26 mouse cellular contexts compared by ENCODE assay signal in the genomic region with DNA sequence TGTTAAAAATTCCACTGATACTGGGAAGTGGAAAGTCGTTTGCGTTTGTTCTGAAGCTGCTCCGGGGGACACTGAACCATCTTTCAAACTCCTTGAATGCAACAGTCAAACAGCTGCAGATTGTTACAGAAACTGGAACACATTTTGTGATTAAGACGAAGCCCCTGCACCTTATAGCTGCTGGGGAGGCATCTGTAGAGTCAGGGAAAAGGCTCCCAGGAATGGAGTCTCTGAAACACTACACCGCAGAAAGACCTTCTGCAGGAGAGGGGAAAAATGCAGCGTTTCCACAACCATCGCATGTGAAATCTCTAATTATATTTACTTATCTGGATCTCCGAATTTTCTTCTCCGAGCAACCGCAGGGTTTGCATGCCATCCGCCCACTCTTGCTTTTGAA. TPM values are rescaled to one million over a fixed set of nuclear protein-coding genes. Genes with fewer than 3 reads are reported as not detected.
A peak's percentile ranks its signal among the peaks of the same experiment; 100 is the strongest.
DNase-seq lines count a peak whose midpoint lies in the region; ATAC-seq and TF ChIP-seq lines count a peak whose summit lies in the region.
"Had no signal": no experiment of that assay in that cellular context is flagged by ENCODE, and none has a peak within 500 bp of the region (broad histone marks: within the 10 kb centered on the region; RNA-seq: fewer than 3 reads in every experiment).

No protein-coding gene starts in this region.

- TF ChIP-seq CTCF in stomach, postnatal 0 days (IDR thresholded peaks at IDR 0.05; ENCODE audit: low read depth) = no peak
- no peak for TF ChIP-seq CTCF in embryonic fibroblast, embryonic 13.5 days (IDR thresholded peaks at IDR 0.05; ENCODE audit: borderline replicate concordance, insufficient read depth, low read length)

- H3K4me1 ChIP-seq in kidney, embryonic 15.5 days = peaks cover 10% of the 10 kb centered on the region; the same call in 1 of the 2 replicates
- peaks cover 3% of the 10 kb centered on the region for H3K4me1 ChIP-seq in stomach, embryonic 14.5 days (ENCODE audit: control insufficient read depth, insufficient read depth, low read length)
- no peaks in the 10 kb centered on the region for H3K4me1 ChIP-seq in stomach, postnatal 0 days (replicated peaks; ENCODE audit: control insufficient read depth, insufficient read depth)
- H3K4me1 ChIP-seq in embryonic fibroblast, embryonic 13.5 days (ENCODE audit: control insufficient read depth, insufficient read depth, low read length) = peaks cover 8% of the 10 kb centered on the region; the same call in 1 of the 2 replicates
- H3K4me1 ChIP-seq in midbrain, embryonic 13.5 days (replicated peaks) = 0 out of 2 replicates have a peak, but pooled peaks cover 4% of the 10 kb centered on the region
- H3K4me1 ChIP-seq: heart, embryonic 10.5 days; midbrain, embryonic 12.5 days had no signal

- 26% methylated on average over 11 of the region's 11 CpGs for WGBS in kidney, embryonic 15.5 days
- WGBS in stomach, embryonic 14.5 days = 17% methylated on average over 11 of the region's 11 CpGs
- 22% methylated on average over 11 of the region's 11 CpGs for WGBS in stomach, postnatal 0 days
- 48% methylated on average over 11 of the region's 11 CpGs for WGBS in midbrain, embryonic 13.5 days

- no peaks in the 10 kb centered on the region for H3K36me3 ChIP-seq in kidney, embryonic 15.5 days
- no peaks in the 10 kb centered on the region for H3K36me3 ChIP-seq in stomach, embryonic 14.5 days (ENCODE audit: control insufficient read depth, insufficient read depth, low read length)
- H3K36me3 ChIP-seq in stomach, postnatal 0 days (ENCODE audit: control insufficient read depth, insufficient read depth, low read length) = no peaks in the 10 kb centered on the region
- no peaks in the 10 kb centered on the region for H3K36me3 ChIP-seq in midbrain, embryonic 13.5 days
- H3K36me3 ChIP-seq: heart, embryonic 10.5 days; heart, embryonic 15.5 days; intestine, embryonic 15.5 days; midbrain, embryonic 12.5 days; neural tube, embryonic 13.5 days had no signal

- no peak for TF ChIP-seq POLR2A in embryonic fibroblast, embryonic 13.5 days (IDR thresholded peaks at IDR 0.05; ENCODE audit: low read depth, low read length)

- H3K9me3 ChIP-seq in kidney, embryonic 15.5 days (replicated peaks) = no peaks in the 10 kb centered on the region
- H3K9me3 ChIP-seq in stomach, embryonic 14.5 days (ENCODE audit: control insufficient read depth, low read depth, low read length) = no peaks in the 10 kb centered on the region
- H3K9me3 ChIP-seq in stomach, postnatal 0 days (ENCODE audit: control insufficient read depth, low read length) = no peaks in the 10 kb centered on the region
- H3K9me3 ChIP-seq in midbrain, embryonic 13.5 days = no peaks in the 10 kb centered on the region
- H3K9me3 ChIP-seq: heart, embryonic 10.5 days; heart, embryonic 15.5 days; intestine, embryonic 15.5 days; megakaryocyte, embryonic 14.5 days; midbrain, embryonic 12.5 days; neural tube, embryonic 13.5 days had no signal

- H3K4me2 ChIP-seq in kidney, embryonic 15.5 days = peak overlapping the region; percentile 27
- 0 out of 2 replicates have a peak overlapping the region, but pooled peaks have one; percentile 10 for H3K4me2 ChIP-seq in stomach, embryonic 14.5 days (replicated peaks; ENCODE audit: low read depth, low read length)
- H3K4me2 ChIP-seq in stomach, postnatal 0 days (replicated peaks; ENCODE audit: low read depth) = no peak overlapping the region
- H3K4me2 ChIP-seq in midbrain, embryonic 13.5 days (replicated peaks) = no peak overlapping the region
- H3K4me2 ChIP-seq: heart, embryonic 15.5 days; intestine, embryonic 15.5 days; liver, embryonic 11.5 days; midbrain, embryonic 12.5 days; neural tube, embryonic 13.5 days had no signal

- no peak overlapping the region for H3K9ac ChIP-seq in kidney, embryonic 15.5 days
- H3K9ac ChIP-seq in stomach, embryonic 14.5 days (replicated peaks; ENCODE audit: low read depth, low read length) = no peak overlapping the region
- no peak overlapping the region for H3K9ac ChIP-seq in stomach, postnatal 0 days (ENCODE audit: low read length)
- H3K9ac ChIP-seq in midbrain, embryonic 13.5 days (replicated peaks) = no peak overlapping the region
- H3K9ac ChIP-seq: heart, embryonic 15.5 days; intestine, embryonic 15.5 days; midbrain, embryonic 12.5 days; neural tube, embryonic 13.5 days had no signal

- no peak for ATAC-seq in kidney, embryonic 15.5 days (replicated peaks; ENCODE audit: low FRiP score)
- no peak for ATAC-seq in stomach, embryonic 14.5 days (ENCODE audit: insufficient number of reproducible peaks, insufficient read depth, low FRiP score, low read depth)
- no peak for ATAC-seq in stomach, postnatal 0 days (ENCODE audit: low FRiP score, low TSS enrichment)
- no peak for ATAC-seq in midbrain, embryonic 13.5 days
- ATAC-seq: forebrain, embryonic 16.5 days; hindbrain, embryonic 16.5 days; intestine, embryonic 15.5 days; lung, postnatal 0 days; Patski had no signal

- DNase-seq in kidney, postnatal 36 days = no peak
- no peak for DNase-seq in stomach, postnatal 0 days (ENCODE audit: low spot score)
- no peak for DNase-seq in gastrocnemius, postnatal 10 days
- DNase-seq: adrenal gland, postnatal 10 days; cerebellum, adult 11 months; cerebellum, adult 9-10 months; embryo, embryonic 11 days; layer of hippocampus, adult 9-11 months; lung, postnatal 4 days; thymus, postnatal 25 days had no signal

- no peaks in the 10 kb centered on the region for H3K27me3 ChIP-seq in kidney, embryonic 15.5 days
- no peaks in the 10 kb centered on the region for H3K27me3 ChIP-seq in stomach, embryonic 14.5 days (ENCODE audit: control insufficient read depth, insufficient read depth, low read length)
- no peaks in the 10 kb centered on the region for H3K27me3 ChIP-seq in stomach, postnatal 0 days (ENCODE audit: control insufficient read depth, insufficient read depth, low read length)
- H3K27me3 ChIP-seq in midbrain, embryonic 13.5 days = no peaks in the 10 kb centered on the region
- H3K27me3 ChIP-seq: heart, embryonic 15.5 days; intestine, embryonic 15.5 days; midbrain, embryonic 12.5 days; neural tube, embryonic 13.5 days; Patski had no signal

- H3K4me3 ChIP-seq in kidney, embryonic 15.5 days (replicated peaks) = no peak overlapping the region
- H3K4me3 ChIP-seq in stomach, embryonic 14.5 days (ENCODE audit: low read depth, low read length) = no peak overlapping the region
- H3K4me3 ChIP-seq in stomach, postnatal 0 days (ENCODE audit: low read depth, low read length) = no peak overlapping the region
- H3K4me3 ChIP-seq in embryonic fibroblast, embryonic 13.5 days (ENCODE audit: insufficient read depth, low read length) = no peak overlapping the region
- H3K4me3 ChIP-seq in midbrain, embryonic 13.5 days (replicated peaks) = no peak overlapping the region
- H3K4me3 ChIP-seq: erythroblast, embryonic 14.5 days; heart, embryonic 10.5 days; heart, embryonic 15.5 days; intestine, embryonic 15.5 days; megakaryocyte, embryonic 14.5 days; midbrain, embryonic 12.5 days; neural tube, embryonic 13.5 days had no signal

- H3K27ac ChIP-seq in kidney, embryonic 15.5 days = no peak overlapping the region
- H3K27ac ChIP-seq in stomach, embryonic 14.5 days (ENCODE audit: low read length) = no peak overlapping the region
- H3K27ac ChIP-seq in stomach, postnatal 0 days (replicated peaks) = no peak overlapping the region
- H3K27ac ChIP-seq in embryonic fibroblast, embryonic 13.5 days (ENCODE audit: insufficient read depth, low read length) = 0 out of 2 replicates have a peak overlapping the region, but pooled peaks have one; percentile 3
- H3K27ac ChIP-seq in midbrain, embryonic 13.5 days = no peak overlapping the region
- H3K27ac ChIP-seq: heart, embryonic 10.5 days; heart, embryonic 15.5 days; intestine, embryonic 15.5 days; midbrain, embryonic 12.5 days; neural tube, embryonic 13.5 days had no signal

- TF ChIP-seq EP300 in stomach, postnatal 0 days (optimal IDR thresholded peaks at IDR 0.05) = no peak

RNA-seq across cellular contexts. Expression of gene Irf2, which starts 23.1 kb away (rescaled TPM):
- 18.4 and 21.9 TPM in 2 replicates for polyA plus RNA-seq in kidney, embryonic 15.5 days (2015; fragmentation: Nextera tagmentation; extraction: Ambion mirVana)
- 23.2 and 24.7 TPM in 2 replicates for polyA plus RNA-seq in stomach, embryonic 14.5 days (2014; fragmentation: Nextera tagmentation; extraction: Ambion mirVana)
- 23.3 and 27.0 TPM in 2 replicates for polyA plus RNA-seq in stomach, postnatal 0 days (2015; fragmentation: Nextera tagmentation; extraction: Ambion mirVana)
- polyA plus RNA-seq in embryonic fibroblast, embryonic 13.5 days (2011; ENCODE audit: insufficient read length, low read depth, missing spikeins) = 33.0 and 33.2 TPM in 2 replicates
- 8.1 and 9.8 TPM in 2 replicates for polyA plus RNA-seq in midbrain, embryonic 13.5 days (2015; fragmentation: Nextera tagmentation; extraction: Ambion mirVana)
- total RNA-seq in gastrocnemius, postnatal 10 days (2021) = 10 to 100 TPM; 25.2 to 44.4 TPM

Comparison
In these comparisons a context has a peak if more than half of its experiments do, and no peak if none do; other contexts are left out.
1. H3K4me2 ChIP-seq: peak in kidney, embryonic 15.5 days (single experiment) and stomach, embryonic 14.5 days (single experiment); none in stomach, postnatal 0 days (single experiment) and midbrain, embryonic 13.5 days (single experiment).